Mouse (Mus musculus): ENCODE results near the gene Nanos3. TPM values are rescaled to one million over a fixed set of nuclear protein-coding genes. Genes with fewer than 3 reads are reported as not detected.

The Nanos3 gene
- total RNA-seq, 2 experiments from 2014 or later = 2.6 to 5.0 TPM

- no peak for DNase-seq (ENCODE audit: low spot score in 2 of 2)
- TF ChIP-seq CTCF (conservative IDR thresholded peaks at IDR 0.05) = no peak
- H3K27ac ChIP-seq = no peak overlapping the region
- no peak overlapping the region for H3K4me3 ChIP-seq
Measured at GRCm38 (mm10) chr8:84126742-84127141, 58.3 kb downstream of the Nanos3 start.

- no peak for TF ChIP-seq CTCF (conservative IDR thresholded peaks at IDR 0.05)
- no peak within 1 kb of the TSS for H3K4me3 ChIP-seq
- no peak for DNase-seq (ENCODE audit: low spot score in 2 of 2)
- H3K27ac ChIP-seq = no peak within 1 kb of the TSS
Measured at GRCm38 (mm10) chr8:84125656-84126055, 59.4 kb downstream of the Nanos3 start, which contains the start of gene Podnl1. Podnl1 (plus strand) TSS chr8:84125989.

Small RNA genes lying within 50 kb of the gene (microRNA-seq; reads per million reads assigned to microRNA genes)
- gene Gm25110 = 0 reads per million in 2 experiments
- gene Mir181c = 2,269 to 2,479 reads per million in 2 experiments
- gene Mir181d = 1,750 to 2,114 reads per million in 2 experiments
- 6,844 to 11,668 reads per million in 2 experiments for gene Mir23a
- gene Mir24-2 = 0 reads per million in 2 experiments
- gene Mir27a = 110 to 211 reads per million in 2 experiments
- gene Mir3074-2 = 0 reads per million in 2 experiments

Other genes with a start within 250 kb of the Nanos3 start
- gene Gm10644, start 230.0 kb downstream of the Nanos3 start, total RNA-seq (2021) = under 1 TPM; 0.44 to 0.87 TPM
- gene Asf1b, start 229.7 kb downstream of the Nanos3 start, total RNA-seq (2021) = under 1 TPM; 0.44 to 0.82 TPM
- 100 to 1,000 TPM; 256 to 257 TPM for gene Prkaca, start 212.2 kb downstream of the Nanos3 start, total RNA-seq (2021)
- 10 to 100 TPM; 40.7 to 41.2 TPM for gene Samd1, start 187.5 kb downstream of the Nanos3 start, total RNA-seq (2021)
- gene 1700067K01Rik, start 183.7 kb downstream of the Nanos3 start, total RNA-seq (2021) = under 1 TPM; 0.66 to 0.82 TPM
- 1 to 10 TPM in 1 of 2 experiments, not detected in 1; 1.1 TPM for gene 2210011C24Rik, start 173.0 kb downstream of the Nanos3 start, total RNA-seq (2021)
- 1 to 10 TPM; 2.8 TPM for gene Palm3, start 163.7 kb downstream of the Nanos3 start, total RNA-seq (2021)
- 1 to 10 TPM; 2.0 TPM for gene Il27ra, start 142.6 kb downstream of the Nanos3 start, total RNA-seq (2021)
- gene Rln3, start 140.2 kb downstream of the Nanos3 start, total RNA-seq (2021) = not detected
- gene Gm10643, start 120.1 kb downstream of the Nanos3 start, total RNA-seq (2021) = 1 to 10 TPM; 4.2 to 6.7 TPM
- 10 to 100 TPM; 28.7 to 33.3 TPM for gene Rfx1, start 118.4 kb downstream of the Nanos3 start, total RNA-seq (2021)
- 10 to 100 TPM; 21.2 to 22.5 TPM for gene Dcaf15, start 80.4 kb downstream of the Nanos3 start, total RNA-seq (2021)
- gene Podnl1, start 59.2 kb downstream of the Nanos3 start, total RNA-seq (2021) = not detected
- gene Cc2d1a, start 37.3 kb downstream of the Nanos3 start, total RNA-seq (2021) = 10 to 100 TPM; 53.2 to 57.8 TPM
- 1 to 10 TPM; 2.1 to 2.9 TPM for gene 4930432K21Rik, start 37.2 kb downstream of the Nanos3 start, total RNA-seq (2021)
- gene Zswim4, start 51.8 kb upstream of the Nanos3 start, total RNA-seq (2021) = 10 to 100 TPM; 18.0 to 19.3 TPM
- gene D8Ertd738e, start 64.5 kb upstream of the Nanos3 start, total RNA-seq (2021) = 100 to 1,000 TPM; 143 to 146 TPM
- 10 to 100 TPM; 19.0 to 21.9 TPM for gene Mri1, start 72.1 kb upstream of the Nanos3 start, total RNA-seq (2021)
- gene Ccdc130, start 85.2 kb upstream of the Nanos3 start, total RNA-seq (2021) = 10 to 100 TPM; 31.9 to 35.9 TPM
- gene Cacna1a, start 203.2 kb upstream of the Nanos3 start, total RNA-seq (2021) = 100 to 1,000 TPM; 207 to 219 TPM

All from layer of hippocampus, adult 2 months (tissue).